Mouse (Mus musculus) thymus, postnatal 4 days (tissue): ENCODE measurements around the gene Col12a1.

Experiments used
- DNase-seq: peaks from one replicate; pipeline ENCODE4 v3.0.0; 2021

The Col12a1 gene

DNA sequence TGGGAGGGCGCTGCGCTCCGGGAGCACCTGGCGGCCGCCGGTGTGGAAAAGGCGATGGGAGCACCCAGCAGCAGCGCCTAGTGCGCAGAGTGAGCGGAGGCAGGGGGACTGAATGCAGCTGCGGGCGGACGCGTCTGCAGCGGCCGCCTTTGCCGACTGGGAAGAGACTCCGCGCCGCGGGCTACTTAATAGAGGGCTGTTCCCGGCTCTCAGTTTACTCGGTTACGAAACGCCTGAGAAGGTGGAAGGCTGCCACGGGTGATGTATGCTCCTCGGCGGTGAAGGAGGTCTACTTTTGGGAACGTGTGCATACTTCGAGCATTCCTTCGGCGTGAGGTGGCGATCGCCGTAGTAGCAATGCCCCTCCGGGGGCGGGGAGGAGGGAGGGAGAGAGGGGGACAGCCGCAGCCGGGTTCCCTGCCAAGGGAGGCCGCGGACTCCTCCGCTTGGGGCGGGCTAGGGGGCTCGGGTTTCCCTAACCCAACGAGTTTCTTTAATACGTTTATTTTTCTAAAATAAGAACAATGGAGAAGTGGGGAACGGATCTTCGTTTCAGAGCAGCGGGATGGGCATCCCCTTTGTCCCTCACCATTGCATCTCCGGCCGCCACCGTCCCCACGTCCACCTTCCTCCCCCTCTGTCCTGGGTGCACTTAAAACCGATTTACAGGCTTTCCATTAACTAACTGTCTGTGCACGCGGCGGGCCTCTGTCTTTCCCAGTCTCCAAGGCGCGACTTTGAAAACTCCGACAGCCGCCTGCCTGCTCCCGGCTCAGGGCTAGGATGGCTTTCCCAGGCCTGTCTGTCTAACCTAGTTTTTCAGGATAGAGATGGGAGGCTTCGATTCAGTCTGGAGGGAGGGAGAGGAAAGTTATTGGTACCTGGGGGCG lies at the start of gene Col12a1:
Gene Col12a1, minus strand, starts transcription at position 351 of the 890 bp plus-strand sequence.
- DNase-seq: peak; percentile 32

DNA sequence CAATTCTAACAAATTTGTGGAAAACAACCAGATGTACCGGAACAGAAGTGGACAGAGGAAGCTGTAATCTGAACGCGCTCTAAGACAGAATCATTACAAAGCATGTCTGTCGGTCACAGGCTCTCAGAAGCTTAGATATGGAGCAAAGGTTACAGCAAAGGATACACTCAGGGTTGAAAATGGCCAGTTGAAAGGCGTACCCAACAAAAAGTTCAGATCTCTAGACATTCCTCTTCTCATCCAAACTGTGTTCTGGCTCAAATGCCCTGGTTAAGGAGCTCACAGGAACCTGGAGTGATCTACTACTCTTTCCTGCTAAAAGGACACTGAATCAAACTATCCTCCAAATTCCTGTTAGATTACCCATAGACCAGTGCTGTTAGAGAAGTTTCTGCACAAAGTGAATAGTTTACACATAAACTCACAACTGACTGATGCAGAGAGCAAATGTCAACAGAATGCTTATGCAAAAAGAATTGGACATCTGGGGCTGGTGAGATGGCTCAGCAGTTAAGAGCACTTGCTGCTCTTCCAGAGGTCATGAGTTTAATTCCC lies 48.4 kb upstream of the Col12a1 start:
- DNase-seq: no peak

DNA sequence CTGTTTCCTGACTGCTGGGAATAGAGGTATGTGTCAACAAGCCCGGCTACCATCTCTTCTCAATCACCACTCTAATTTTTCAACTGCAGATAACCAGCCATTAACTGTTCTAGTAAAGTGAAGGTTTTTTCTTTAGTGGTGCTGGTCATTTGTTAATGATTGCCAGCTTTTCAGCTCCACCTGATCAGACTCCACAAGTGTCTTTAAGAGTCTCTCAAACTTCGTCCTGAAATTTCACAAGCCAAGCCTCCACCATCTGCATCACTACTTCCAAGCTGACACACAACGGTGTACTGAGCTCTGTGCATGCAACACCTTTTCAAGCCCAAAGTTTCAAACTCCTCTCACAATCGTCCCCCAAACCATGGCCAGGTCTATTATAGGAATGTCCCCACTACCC lies 46.7 kb upstream of the Col12a1 start:
- DNase-seq: no peak

DNA sequence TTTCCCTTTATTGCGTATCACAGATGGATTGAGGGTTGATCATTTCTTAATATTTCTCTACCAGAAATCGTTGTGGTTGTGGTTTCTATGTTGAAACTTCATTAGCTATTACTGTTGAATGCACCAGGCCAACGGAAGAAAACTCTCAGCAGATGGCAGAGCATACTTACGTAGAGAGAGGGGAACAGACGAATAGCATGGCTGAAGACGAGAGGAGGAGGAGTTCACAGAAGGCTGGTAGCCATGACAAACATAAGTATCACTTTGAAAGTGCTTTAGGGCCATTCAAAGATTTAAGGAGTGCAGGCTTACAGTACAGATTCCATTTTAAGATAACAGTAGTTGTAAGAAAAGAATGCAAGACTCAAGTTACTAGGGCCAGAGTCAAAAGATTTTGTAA lies 43.9 kb upstream of the Col12a1 start:
- DNase-seq: no peak

DNA sequence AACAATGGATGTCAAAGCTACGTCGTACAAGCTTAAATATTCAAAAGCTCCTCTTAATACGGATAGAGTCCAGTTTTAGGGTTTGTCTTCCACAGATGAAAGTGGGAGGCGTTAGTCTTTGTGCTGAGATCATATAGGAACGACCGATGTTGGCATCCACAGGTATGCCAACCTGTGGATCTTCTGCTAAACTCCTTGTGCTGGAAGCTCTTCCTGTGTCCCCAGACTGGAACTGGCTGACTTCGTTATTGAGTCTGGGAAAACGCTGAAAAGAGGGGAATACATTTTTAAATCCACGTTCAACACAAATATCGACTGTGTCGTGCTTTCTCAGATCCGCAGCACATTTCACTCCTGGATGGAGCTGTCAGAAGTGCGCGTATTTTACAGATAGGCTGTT lies 41.4 kb upstream of the Col12a1 start:
- peak; percentile 18 for DNase-seq

DNA sequence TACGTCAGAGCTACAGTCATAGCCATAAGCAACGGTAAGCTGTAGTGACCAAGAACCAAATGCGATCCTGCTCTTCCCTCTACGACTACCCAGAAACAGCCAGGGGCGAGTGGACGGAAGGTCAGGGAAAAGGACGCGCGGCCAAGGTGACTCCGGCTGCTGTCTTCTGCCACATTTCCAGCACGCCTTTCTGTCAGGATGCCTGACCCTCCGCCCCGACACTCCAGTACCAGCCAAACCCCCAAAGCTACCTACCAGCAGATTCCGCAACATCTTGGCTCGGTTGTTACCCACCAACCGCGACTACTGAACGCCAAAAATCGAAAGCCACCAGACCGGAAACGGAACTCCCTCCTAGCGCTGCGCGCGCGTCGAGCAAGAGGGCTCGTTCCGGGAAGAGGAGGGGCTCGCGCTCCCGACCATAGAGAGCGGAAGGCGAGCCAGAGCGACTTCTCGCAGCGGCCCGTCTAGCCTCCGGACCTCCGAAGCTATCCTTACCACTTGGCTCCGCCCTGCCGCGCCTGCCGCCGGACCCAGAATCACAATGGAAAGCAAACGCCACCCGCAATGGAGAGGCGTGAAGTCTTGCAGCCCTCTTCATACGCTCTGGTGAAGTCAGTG lies 40.9 kb upstream of the Col12a1 start, which contains the start of gene Cox7a2:
Gene Cox7a2, minus strand, starts transcription at position 494 of the 621 bp plus-strand sequence.
- peak; percentile 95 for DNase-seq

DNA sequence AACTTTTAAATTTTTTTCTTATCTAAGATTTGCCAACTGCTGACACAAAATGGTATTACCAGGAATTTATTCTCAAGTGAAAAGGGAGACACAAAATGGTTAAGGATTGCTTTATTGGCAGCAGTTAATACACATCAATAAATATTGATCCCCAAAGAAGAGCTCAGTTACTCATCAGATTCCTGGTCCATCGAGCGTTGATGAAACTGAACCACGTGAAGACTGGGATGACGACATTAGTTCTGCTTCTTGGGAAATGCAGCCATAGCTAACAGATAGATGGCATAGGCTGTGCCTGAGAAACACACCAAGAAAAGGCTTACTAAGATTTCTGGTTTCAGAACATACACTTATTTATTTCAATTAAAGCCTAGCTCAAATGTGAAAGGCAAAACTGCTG lies 36.7 kb upstream of the Col12a1 start:
- DNase-seq: no peak

DNA sequence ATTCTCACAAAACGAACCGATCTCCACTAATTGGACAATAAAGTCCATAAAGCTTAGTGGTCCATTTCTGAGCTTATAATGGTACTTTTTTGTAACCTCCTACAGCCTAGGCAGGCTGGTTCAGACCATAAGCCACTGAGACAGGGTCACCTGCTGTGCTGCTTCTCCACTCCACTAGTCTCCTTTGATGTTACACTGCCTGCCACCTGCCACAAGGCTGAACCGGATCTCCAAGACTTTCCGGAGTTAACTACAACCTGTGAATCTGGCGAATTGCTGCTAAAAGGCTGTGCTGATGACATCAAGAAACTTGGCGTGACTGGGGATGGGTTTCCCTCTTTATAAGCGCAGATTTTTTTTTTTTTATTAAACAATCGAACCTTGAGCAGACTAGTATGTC lies 33.2 kb upstream of the Col12a1 start:
- no peak for DNase-seq

DNA sequence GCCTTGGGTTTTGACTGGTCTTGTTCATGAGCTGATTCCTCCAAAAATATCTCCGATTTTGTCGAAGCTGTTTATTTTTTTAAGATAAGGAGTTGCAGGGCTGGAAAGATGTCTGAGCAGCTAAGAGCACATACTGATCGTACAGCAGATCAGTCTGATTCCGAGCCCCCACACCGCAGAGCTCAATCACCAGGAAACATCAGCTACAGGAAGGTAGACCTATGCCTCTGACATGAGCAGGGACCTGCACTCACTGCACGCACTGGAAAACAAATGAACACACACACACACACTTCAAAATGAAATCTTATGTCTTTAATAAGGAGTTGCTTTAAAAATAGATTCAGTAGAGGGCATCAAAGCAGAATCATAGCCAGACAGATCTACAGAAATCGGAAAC lies 32.1 kb upstream of the Col12a1 start:
- DNase-seq: no peak

DNA sequence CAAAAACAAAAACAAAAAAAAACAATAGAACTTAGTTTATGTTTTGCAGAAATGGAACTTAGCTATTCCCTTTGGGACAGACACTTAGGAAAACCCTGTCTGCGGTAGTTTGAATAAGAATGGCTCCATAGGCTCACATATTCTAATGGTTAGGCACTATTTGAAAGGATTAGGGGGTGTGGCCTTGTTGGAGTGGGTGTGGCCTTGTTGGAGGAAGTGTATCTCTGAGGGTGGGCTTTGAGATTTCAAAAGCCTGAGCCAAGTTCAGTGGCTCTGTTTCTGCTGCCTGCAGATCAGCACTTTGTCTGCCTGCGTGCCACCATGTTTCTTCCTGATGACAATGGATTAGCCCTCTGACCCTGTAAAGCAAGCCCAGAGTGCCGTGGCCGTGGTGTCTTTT lies 26.4 kb upstream of the Col12a1 start:
- DNase-seq: no peak

DNA sequence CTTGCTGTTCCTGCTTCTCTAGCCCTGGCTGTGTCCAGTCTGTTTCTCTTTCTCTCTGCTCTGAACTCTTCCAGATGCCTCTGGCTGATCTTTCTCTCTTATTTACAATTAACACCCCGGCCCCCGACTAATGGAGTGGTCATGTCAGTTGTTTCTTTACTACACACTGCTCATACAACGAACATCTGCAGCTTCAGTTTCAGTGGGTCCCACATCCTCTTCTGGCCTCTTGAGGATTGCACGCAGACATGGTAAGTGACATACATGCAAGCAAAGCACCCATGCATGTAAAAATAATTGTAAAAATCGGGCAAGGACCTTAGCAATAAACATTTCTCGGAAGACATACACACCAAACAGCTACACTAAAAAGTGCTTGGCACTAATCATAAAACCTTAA lies 17.0 kb upstream of the Col12a1 start:
- DNase-seq: no peak

DNA sequence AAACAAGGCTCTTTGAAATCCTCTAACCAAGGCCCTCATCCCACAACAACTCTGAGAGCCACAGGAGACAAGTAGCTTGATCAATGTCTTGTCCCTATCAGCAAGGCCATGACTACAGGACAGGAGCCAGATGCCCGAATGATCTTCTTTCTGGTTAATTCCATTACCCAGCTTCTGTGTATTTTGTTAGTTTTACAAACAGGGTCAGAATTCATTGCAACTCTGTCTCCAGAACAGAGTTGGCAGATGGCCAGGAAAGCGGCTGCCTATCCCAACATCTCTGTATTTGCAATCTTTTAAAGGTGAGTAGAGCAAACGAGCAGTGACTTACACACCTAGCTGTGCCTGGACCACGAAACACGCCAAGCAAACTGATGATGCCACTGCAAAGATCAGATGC lies 11.7 kb upstream of the Col12a1 start:
- no peak for DNase-seq

DNA sequence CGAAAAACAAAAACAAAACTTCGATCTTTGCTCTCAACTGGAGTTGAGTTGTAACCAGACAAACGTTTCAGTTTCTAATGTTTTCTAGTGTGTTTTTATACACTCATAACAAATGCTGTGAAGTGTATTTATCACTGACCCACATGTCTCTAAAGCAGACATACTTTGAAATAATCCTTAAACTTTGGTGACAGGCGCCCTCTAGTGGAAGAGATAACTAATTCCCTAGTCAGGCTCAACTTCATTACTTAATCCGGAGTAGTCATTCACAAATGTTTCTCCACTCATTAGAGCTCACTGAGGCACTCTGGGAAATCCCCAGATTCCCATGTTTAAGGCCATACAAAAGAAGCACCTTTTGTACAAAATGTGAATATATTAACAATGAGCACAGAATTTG lies 4.5 kb upstream of the Col12a1 start:
- no peak for DNase-seq

DNA sequence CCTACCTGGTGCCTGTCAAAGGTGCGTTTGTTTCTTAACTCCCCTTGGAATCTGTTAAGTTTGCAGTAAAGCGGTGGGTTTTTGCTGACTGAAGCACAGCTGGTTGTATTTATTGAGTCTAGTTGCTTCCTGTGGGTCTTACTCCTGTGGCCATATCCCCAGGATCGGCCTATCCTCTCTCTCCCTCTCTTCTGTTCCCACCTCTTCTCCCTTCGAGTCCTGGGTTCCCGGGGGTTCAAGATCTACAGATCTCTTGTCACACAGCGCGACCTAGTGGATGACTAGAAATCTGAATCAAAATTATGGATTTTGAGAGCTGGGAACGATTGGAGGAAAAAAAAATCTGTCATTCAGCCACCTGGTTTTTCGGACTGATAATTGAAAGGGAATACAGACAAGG lies 2.4 kb upstream of the Col12a1 start:
- peak; percentile 25 for DNase-seq

DNA sequence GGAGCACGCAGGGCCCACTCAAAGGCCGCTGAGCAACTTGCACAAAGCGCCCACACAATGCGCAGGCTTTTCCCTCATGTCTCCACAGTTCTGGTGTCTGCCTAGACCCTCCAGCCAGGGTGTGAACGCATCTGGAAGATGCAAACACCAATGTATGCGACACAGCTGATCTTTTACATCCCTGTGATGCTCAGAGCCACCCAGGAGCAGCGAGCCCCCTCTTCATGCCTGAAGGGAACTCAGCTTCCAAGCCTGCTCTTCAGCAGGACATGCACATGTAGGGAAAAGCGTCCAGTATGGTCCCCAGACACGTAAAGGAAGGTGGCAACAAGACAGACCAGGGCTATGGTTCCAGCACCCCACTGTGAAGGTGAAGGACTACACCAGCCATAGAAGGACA lies 1.5 kb upstream of the Col12a1 start:
- DNase-seq: no peak

DNA sequence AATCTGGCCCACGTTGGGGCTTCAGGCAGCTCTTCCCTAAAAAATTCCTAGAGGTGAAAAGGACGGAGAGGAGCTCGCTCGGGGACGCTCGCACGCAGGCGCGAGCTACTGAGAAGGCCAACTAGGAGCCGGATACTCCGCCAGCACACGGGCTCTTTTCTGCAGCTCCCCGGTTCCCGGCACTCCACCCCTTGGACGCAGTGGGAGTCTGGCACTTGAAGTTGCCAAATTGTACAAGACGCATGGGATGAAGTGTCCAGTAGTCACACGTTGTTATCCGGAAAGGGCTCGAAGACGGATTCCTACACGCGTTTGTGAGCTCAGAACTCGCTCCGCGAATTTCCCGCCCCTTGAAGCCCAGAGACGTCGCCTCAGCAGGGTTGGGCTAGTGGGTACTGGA lies 820 bp upstream of the Col12a1 start:
- DNase-seq: no peak

DNA sequence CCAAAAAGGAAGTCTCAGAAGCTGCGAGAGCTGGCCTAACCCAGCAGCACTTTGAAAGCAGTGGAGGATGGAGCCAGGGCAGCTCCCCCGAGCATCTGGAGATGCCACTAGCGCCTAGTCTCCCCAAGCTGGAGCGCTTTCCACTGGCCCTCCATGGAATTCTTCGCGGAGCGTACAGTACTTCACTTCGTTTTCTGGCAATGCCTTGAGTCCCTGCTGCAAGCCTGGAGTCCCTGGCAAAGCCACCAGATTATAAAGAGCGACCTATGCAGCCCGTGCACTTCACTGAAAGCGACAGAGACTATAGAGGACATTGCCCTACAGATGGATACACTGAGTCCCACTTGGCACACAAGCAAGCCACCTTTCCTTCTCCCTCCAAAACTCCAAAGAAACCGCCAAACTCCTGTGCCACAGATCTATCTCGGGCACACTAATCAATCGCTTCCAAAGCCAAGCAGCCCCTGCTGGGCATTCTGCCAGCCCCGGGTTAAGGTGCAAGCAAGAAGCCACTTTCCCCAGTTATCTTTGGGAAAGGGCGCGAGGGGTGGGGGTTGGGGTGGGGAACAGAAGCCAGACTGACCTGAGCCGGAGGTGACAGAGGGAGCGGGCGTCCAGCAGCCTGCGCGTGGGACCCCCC lies 675 bp downstream of the Col12a1 start:
- DNase-seq: no peak

DNA sequence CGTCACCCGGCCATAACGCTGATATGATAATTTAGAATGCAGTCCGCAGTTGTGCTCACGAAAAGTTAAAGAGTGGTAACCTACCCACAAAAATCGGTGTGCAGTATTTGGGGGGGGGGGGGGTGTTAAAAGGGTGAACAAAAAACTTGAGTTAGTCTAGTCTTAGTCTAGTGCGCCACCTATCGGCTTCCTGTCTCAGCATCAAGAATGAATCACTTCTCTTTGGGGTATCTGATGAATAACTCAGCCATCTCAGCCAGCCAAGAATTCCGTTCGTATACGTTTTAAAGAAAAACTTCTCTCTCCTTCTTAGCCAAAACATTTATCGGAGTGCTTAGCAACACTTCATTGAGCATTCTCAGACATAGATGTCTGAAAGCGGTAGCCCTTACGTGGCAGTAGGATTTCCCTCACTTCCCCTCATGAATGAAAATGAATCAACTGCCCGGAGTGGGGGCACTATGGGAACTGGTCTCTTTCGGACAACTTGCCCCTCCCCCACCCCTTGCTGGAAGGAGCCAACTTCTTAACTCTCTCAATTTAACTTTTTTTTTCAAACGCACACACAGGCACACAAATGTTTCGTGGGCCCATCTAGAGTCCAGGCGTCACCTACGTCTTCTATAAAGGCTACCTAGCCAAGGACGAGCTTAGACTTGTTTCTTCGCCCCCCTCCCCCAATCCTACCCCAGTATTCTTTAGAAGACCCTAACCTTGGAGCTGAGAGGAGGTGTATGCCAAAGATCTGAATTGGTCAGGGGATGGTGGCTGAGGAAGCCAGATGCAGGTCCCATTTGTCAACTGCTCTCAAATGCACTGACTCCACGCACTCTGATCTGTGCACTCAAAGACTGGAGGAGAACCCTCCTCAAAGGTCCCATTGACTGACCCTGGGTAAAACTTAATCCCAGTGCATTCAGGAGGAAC lies 1.5 kb downstream of the Col12a1 start:
- peak; percentile 69 for DNase-seq

DNA sequence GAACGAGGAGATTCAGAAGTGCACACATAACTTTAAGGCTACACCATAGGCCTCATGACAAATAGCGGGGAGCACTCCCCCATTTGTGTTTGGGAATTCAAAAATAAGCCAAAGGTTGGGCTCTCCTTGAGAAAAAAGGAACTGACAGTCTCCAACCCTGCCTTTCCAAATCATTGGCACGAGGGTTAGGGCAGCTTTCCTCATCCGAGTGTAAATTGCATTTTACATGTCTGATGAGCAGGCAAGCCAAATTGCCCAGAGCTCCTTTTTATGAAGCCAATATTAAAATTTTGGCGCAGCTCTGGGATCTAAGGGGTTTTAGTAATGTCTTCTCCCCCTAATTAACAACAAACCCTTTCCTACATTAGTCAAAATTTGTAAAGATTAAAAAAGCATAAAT lies 2.1 kb downstream of the Col12a1 start:
- DNase-seq: no peak

DNA sequence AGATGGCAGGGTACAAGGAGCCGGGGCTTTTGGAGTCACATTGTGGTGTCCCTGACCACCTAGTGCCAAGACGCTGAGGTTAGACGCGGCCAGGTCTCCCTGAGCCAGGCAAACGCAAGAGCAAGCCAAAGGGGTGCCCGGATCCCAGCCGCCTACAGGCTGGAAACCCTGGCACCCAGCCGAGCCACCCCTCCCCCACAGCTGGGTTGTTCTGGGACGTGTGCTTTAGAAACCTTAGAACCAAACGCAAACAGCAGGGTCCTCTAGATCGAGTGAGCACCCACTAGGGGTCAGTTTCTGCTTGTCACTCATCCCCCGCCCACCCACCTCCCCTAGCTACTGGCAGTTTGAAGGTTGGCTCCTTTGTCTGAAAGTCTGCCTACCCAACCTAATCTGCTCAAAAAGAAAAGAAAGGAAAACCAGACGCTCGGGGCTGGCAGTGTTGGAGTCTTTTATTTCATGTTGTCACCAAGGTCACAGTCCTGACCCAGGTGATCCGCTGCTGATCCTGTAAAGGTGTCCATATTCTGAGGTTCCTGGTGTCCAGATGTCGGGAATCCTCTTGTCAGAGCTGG lies 4.1 kb downstream of the Col12a1 start:
- DNase-seq: peak; percentile 15

DNA sequence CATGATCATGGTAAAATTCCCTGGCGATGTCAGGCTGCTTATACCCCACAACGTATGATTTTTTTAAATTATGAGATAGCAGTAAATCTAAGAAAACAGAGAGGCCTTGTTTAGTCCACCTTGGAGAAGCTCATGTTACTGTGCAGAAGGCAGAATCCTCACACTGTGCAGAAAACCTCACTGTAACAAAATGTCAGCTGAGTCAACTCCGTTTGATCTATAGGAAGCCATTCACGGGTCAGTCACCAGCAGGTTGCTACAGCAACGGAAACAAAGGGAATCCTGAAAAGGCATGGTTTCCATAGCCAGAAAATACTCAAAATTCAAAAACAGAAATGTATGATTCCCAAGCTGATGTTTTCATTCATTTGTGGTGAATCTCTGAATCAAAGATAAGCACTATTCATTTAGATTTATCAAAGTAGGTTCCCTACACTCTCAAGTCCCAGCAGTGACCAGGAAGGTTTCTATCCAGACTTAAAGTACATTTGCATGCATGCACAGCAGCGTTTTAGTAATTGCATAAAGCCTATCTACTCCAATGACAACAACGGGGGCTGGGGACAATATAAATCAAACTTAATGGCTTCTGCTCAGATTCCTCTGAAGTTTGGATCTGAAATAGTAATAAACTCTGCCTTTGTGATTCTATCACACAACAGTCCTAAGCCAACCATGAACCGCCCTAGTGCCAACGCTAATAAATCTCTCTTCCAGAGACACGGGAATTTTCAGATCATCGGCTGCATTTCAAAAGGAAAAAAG lies 28.7 kb downstream of the Col12a1 start:
- DNase-seq: no peak
